Mouse (Mus musculus) kidney, postnatal 25 days (tissue): ENCODE measurements at regions not wholly inside any gene's neighbourhood (a gene's known extent, or its start where the extent isn't known, plus 50 kb on each side); places are given as distances from the start of the nearest gene placed in this dataset.

Experiments
- DNase-seq, 2 experiments: peaks; one replicate each; pipeline ENCODE4 v3.0.0; 2021; ENCODE audit warnings: mixed read lengths in 2 of 2

- no peak for DNase-seq
Observed at GRCm38 (mm10) chr4:12837097-12837426, 665.2 kb upstream of the Fam92a start.

GRCm38 (mm10) chr4:12836326-12837096 lies 664.7 kb upstream of the Fam92a start:
- no peak for DNase-seq

GRCm38 (mm10) chr4:12826419-12826818 lies 654.6 kb upstream of the Fam92a start:
- DNase-seq, result no peak

GRCm38 (mm10) chr4:12814251-12814650 lies 642.4 kb upstream of the Fam92a start:
- no peak for DNase-seq

GRCm38 (mm10) chr4:12801186-12801585 lies 629.4 kb upstream of the Fam92a start:
- no peak for DNase-seq

- no peak for DNase-seq
Observed at GRCm38 (mm10) chr4:12799564-12799963, 627.7 kb upstream of the Fam92a start.

- no peak for DNase-seq
Observed at GRCm38 (mm10) chr4:12792764-12793422, 621.1 kb upstream of the Fam92a start.

GRCm38 (mm10) chr4:12791786-12792674 lies 620.2 kb upstream of the Fam92a start:
- no peak for DNase-seq

GRCm38 (mm10) chr4:12785840-12786239 lies 614.0 kb upstream of the Fam92a start:
- DNase-seq, result no peak

- DNase-seq, result no peak
Observed at GRCm38 (mm10) chr4:12784479-12784878, 612.7 kb upstream of the Fam92a start.

GRCm38 (mm10) chr4:12784068-12784467 lies 612.3 kb upstream of the Fam92a start:
- DNase-seq, result no peak

- peak in 1 of 2 experiments; percentile 9 for DNase-seq
Observed at GRCm38 (mm10) chr4:12781969-12782904, 610.4 kb upstream of the Fam92a start.

- no peak for DNase-seq
Observed at GRCm38 (mm10) chr4:12780254-12780653, 608.4 kb upstream of the Fam92a start.

GRCm38 (mm10) chr4:12779211-12779610 lies 607.4 kb upstream of the Fam92a start:
- no peak for DNase-seq

- DNase-seq, result no peak
Observed at GRCm38 (mm10) chr4:12778163-12778562, 606.3 kb upstream of the Fam92a start.

- DNase-seq, result no peak
Observed at GRCm38 (mm10) chr4:12776217-12776578, 604.4 kb upstream of the Fam92a start.

GRCm38 (mm10) chr4:12775524-12776216 lies 603.9 kb upstream of the Fam92a start:
- DNase-seq, result no peak

GRCm38 (mm10) chr4:12775090-12775489 lies 603.3 kb upstream of the Fam92a start:
- no peak for DNase-seq

GRCm38 (mm10) chr4:12774671-12775070 lies 602.9 kb upstream of the Fam92a start:
- no peak for DNase-seq

GRCm38 (mm10) chr4:12773201-12773600 lies 601.4 kb upstream of the Fam92a start:
- DNase-seq, result no peak

- no peak for DNase-seq
Observed at GRCm38 (mm10) chr4:12770131-12770780, 598.4 kb upstream of the Fam92a start.
